Mouse (Mus musculus) intestine, embryonic 14.5 days (tissue): ENCODE data around the gene Ankrd39. TPM values are rescaled to one million over a fixed set of nuclear protein-coding genes. Genes with fewer than 3 reads are reported as not detected.

Experiments
- ATAC-seq: fragments of 200-750 bp; cut with Nextera tagmentation; replicated peaks from 2 replicates; pipeline ENCODE4 v1.8.0; 2017; ENCODE audit warnings: low read depth, moderate number of reproducible peaks, moderate TSS enrichment, moderate library complexity; ENCODE audit not compliant: low FRiP score, low TSS enrichment
- DNase-seq: peaks from one replicate; pipeline ENCODE4 v3.0.0-alpha.2; 2018; ENCODE audit warnings: low spot score
- H3K27ac ChIP-seq: fragments of 300-500 bp; sonication (generic); 2 replicates; pipeline ENCODE4 v1.5.1; 2014; ENCODE audit warnings: low read depth, mild to moderate bottlenecking, control low read depth
- H3K27me3 ChIP-seq: fragments of 300-500 bp; sonication (generic); replicated peaks from 2 replicates; pipeline ENCODE4 v1.6.1; 2014; ENCODE audit warnings: low read length, control low read depth; ENCODE audit not compliant: control insufficient read depth, insufficient read depth
- H3K36me3 ChIP-seq: fragments of 300-500 bp; sonication (generic); 2 replicates; pipeline ENCODE4 v1.6.1; 2014; ENCODE audit warnings: low read length, control low read depth; ENCODE audit not compliant: control insufficient read depth, insufficient read depth
- H3K4me1 ChIP-seq: fragments of 300-500 bp; sonication (generic); replicated peaks from 2 replicates; pipeline ENCODE4 v1.6.1; 2014; ENCODE audit warnings: low read length, control low read depth, mixed read lengths; ENCODE audit not compliant: control insufficient read depth, insufficient read depth
- H3K4me2 ChIP-seq: fragments of 300-500 bp; sonication (generic); 2 replicates; pipeline ENCODE4 v1.6.1; 2014; ENCODE audit warnings: low read length
- H3K4me3 ChIP-seq: fragments of 300-500 bp; sonication (generic); 2 replicates; pipeline ENCODE4 v1.5.1; 2014; ENCODE audit warnings: low read depth, low read length, control low read depth, mixed read lengths
- H3K9ac ChIP-seq: fragments of 300-500 bp; sonication (generic); 2 replicates; pipeline ENCODE4 v1.6.1; 2014; ENCODE audit warnings: mild to moderate bottlenecking, low read length
- H3K9me3 ChIP-seq: fragments of 300-500 bp; sonication (generic); 2 replicates; pipeline ENCODE4 v1.6.1; 2016; ENCODE audit warnings: low read length, control low read depth; ENCODE audit not compliant: control insufficient read depth
- WGBS: fragments of 180-500 bp; shearing (Covaris S2); extraction: QIAGEN DNeasy Blood & Tissue Kit; methylation state at CpG from one replicate; pipeline ENCODE4 v1.1.7; 2014; 5-methylcytosine and 5-hydroxymethylcytosine counted together
- polyA plus RNA-seq: library from polyadenylated mRNA; unstranded; fragments of >200 nt; fragmentation: Nextera tagmentation; extraction: Ambion mirVana; gene quantifications from 2 replicates; pipeline ENCODE4 v1.2.1, GENCODE M21; 2014

The Ankrd39 gene
- polyA plus RNA-seq, 1 experiment from 2014 or later: 25.7 TPM

DNA sequence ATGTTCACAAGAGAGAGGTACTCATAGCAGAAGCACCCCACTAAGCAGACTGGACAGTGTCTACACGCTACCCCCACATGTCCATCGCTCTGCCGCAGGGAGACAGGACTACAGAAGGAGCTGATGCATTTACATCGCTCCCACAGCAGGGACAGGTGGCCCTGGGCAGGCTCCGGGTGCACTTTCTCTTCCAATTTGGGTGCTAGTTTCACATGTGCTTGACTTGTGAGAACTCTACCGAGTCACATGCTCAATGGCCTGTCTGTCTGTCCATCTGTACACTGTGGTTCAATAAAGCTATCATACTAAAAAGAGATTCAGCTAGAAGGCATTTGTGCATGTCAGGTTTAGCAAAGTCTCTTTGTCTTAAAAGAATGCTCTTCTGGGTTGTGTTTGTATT lies 40.6 kb upstream of the Ankrd39 start:
- no peak for DNase-seq
- peak overlapping the region; percentile 78 for H3K27ac ChIP-seq
- ATAC-seq: no peak
- WGBS: 82% methylated on average over 6 of the region's 6 CpGs
- H3K4me2 ChIP-seq: no peak overlapping the region
- no peaks in the 10 kb centered on the region for H3K9me3 ChIP-seq
- H3K9ac ChIP-seq: no peak overlapping the region
- no peak overlapping the region for H3K4me3 ChIP-seq
- no peaks in the 10 kb centered on the region for H3K36me3 ChIP-seq
- H3K27me3 ChIP-seq: no peaks in the 10 kb centered on the region
- peaks cover 27% of the 10 kb centered on the region for H3K4me1 ChIP-seq

GRCm38 (mm10) chr1:36586288-36586687 lies 39.0 kb upstream of the Ankrd39 start:
- Histone ChIP-seq H3K4me3 (no peak overlapping the region), H3K9me3 (no peaks in the 10 kb centered on the region), H3K4me1 (peaks cover 27% of the 10 kb centered on the region), H3K27ac (no peak overlapping the region), H3K9ac (no peak overlapping the region), H3K36me3 (no peaks in the 10 kb centered on the region), H3K4me2 (no peak overlapping the region), H3K27me3 (no peaks in the 10 kb centered on the region)
- 41% methylated on average over 4 of the region's 4 CpGs for WGBS
- ATAC-seq (no peak), DNase-seq (no peak)

DNA sequence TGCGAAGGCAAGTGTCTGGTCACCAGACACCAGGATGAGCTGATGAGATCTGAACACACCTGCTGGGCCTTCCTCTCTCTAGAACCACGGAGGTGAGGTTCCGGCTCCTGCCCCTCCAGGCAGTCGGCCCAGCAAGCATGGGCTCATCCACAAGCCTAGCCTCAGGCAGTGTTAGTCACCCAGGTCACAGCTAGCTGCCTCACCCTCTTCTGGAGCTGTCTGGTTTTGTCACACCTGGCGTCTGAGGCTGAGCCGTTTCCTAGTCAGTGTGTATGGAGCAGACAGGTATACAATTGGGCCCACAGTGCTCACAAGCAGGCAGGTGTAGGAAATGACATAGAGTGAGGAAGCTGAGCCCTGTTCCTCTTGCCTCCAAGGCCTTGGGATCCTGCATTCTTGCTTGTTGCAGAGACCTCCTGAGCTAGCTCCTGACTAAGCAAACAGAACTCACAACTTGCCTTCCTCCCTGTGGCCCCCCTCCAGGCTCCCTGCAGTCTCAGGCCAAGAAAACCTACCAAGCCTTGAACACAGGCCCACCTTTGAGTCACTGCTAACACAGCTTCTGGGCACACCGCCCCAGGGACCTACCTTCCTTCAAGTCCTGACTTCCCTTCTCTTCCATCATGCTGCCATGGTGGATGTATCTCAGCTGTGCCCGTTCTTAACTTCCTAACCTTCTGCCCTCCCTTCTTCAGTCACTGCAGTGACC lies 36.3 kb upstream of the Ankrd39 start:
- WGBS: 79% methylated on average over 8 of the region's 8 CpGs
- Histone ChIP-seq H3K9ac (no peak overlapping the region), H3K4me1 (peaks cover 28% of the 10 kb centered on the region), H3K4me2 (no peak overlapping the region), H3K27me3 (no peaks in the 10 kb centered on the region), H3K27ac (no peak overlapping the region), H3K36me3 (no peaks in the 10 kb centered on the region), H3K4me3 (no peak overlapping the region), H3K9me3 (no peaks in the 10 kb centered on the region)
- ATAC-seq: no peak
- no peak for DNase-seq

- WGBS: 88% methylated on average over 8 of the region's 8 CpGs
- peaks cover 23% of the 10 kb centered on the region for H3K4me1 ChIP-seq
- no peak overlapping the region for H3K9ac ChIP-seq
- no peak overlapping the region for H3K27ac ChIP-seq
- no peaks in the 10 kb centered on the region for H3K27me3 ChIP-seq
- H3K4me3 ChIP-seq: no peak overlapping the region
- H3K36me3 ChIP-seq: no peaks in the 10 kb centered on the region
- DNase-seq (no peak), ATAC-seq (no peak)
- no peaks in the 10 kb centered on the region for H3K9me3 ChIP-seq
- H3K4me2 ChIP-seq: no peak overlapping the region
These were observed 35.0 kb upstream of the Ankrd39 start for GRCm38 (mm10) chr1:36582211-36582610.

GRCm38 (mm10) chr1:36581260-36581659 lies 34.0 kb upstream of the Ankrd39 start:
- Histone ChIP-seq H3K4me3 (no peak overlapping the region), H3K36me3 (no peaks in the 10 kb centered on the region), H3K27me3 (no peaks in the 10 kb centered on the region), H3K27ac (peak overlapping the region; percentile 83), H3K4me1 (peaks cover 27% of the 10 kb centered on the region), H3K9me3 (no peaks in the 10 kb centered on the region), H3K9ac (no peak overlapping the region), H3K4me2 (no peak overlapping the region)
- WGBS: 73% methylated on average over 5 of the region's 5 CpGs
- ATAC-seq: no peak
- DNase-seq: no peak

DNA sequence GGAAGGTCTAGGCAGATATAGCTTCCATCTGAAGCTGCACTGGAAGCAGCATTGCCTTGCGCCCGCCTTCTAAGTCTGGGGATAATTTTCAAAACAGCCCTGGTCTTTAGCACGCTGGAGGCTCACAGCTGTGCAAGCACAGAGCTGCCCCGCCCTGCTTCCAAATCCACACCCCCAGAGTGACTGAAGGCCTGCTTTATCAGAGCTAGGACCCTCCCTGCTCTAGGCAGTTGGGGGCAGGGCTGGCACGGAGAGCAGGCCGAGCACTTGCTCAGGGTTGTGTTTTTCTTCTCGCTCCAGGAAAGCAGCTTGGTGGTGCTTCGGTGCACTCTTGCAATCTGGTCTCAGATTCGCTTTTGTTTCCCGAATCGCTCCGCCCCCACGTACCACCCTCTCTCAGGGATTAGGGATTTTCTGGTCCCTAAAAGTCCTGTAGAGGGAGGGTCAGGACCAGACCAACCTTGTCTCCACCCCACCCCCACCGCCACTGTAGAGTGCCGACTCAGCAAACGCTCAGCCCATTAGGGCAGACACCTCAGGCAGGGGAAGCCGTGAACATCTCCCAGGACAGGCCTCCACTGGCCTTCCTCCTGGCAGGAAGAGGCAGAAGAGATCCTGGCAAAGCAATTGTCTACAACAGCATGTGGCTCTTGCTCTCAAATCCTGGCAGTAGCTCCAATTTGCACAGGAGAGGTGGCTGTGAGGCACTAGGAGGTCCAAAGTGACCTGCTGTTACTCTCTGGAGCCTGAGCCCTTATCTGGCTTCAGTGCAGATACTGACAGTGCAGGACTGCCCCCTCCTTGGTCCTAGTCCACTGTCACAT lies 33.4 kb upstream of the Ankrd39 start:
- 2% methylated on average over 17 of the region's 17 CpGs for WGBS
- DNase-seq (peak; percentile 80), ATAC-seq (peak; percentile 91)
- no peaks in the 10 kb centered on the region for H3K36me3 ChIP-seq
- peak overlapping the region; percentile 1; the same call in 1 of the 2 replicates for H3K9ac ChIP-seq
- H3K4me3 ChIP-seq: no peak overlapping the region
- peaks cover 28% of the 10 kb centered on the region for H3K4me1 ChIP-seq
- H3K4me2 ChIP-seq: peak overlapping the region; percentile 52
- peak overlapping the region; percentile 83 for H3K27ac ChIP-seq
- no peaks in the 10 kb centered on the region for H3K9me3 ChIP-seq
- no peaks in the 10 kb centered on the region for H3K27me3 ChIP-seq

GRCm38 (mm10) chr1:36579974-36580383 lies 32.7 kb upstream of the Ankrd39 start:
- H3K9ac ChIP-seq: peak overlapping the region; percentile 1; the same call in 1 of the 2 replicates
- DNase-seq (no peak), ATAC-seq (peak; percentile 60)
- H3K4me1 ChIP-seq: peaks cover 30% of the 10 kb centered on the region
- peak overlapping the region; percentile 83 for H3K27ac ChIP-seq
- no peaks in the 10 kb centered on the region for H3K36me3 ChIP-seq
- peak overlapping the region; percentile 52 for H3K4me2 ChIP-seq
- no peak overlapping the region for H3K4me3 ChIP-seq
- WGBS: 20% methylated on average over 6 of the region's 6 CpGs
- H3K9me3 ChIP-seq: no peaks in the 10 kb centered on the region
- H3K27me3 ChIP-seq: no peaks in the 10 kb centered on the region

- DNase-seq (no peak), ATAC-seq (peak; percentile 41; the same call in 1 of the 2 replicates)
- Histone ChIP-seq H3K27ac (no peak overlapping the region), H3K4me3 (no peak overlapping the region), H3K27me3 (no peaks in the 10 kb centered on the region), H3K4me1 (peaks cover 43% of the 10 kb centered on the region), H3K9ac (no peak overlapping the region), H3K4me2 (no peak overlapping the region), H3K9me3 (no peaks in the 10 kb centered on the region), H3K36me3 (no peaks in the 10 kb centered on the region)
- 57% methylated on average over 6 of the region's 6 CpGs for WGBS
These were observed 29.9 kb upstream of the Ankrd39 start for GRCm38 (mm10) chr1:36576991-36577675.
